8 mouse cellular contexts compared by ENCODE assay signal in genomic region chr4:134468215-134468575, GRCm38 (mm10). TPM values are rescaled to one million over a fixed set of nuclear protein-coding genes. Genes with fewer than 3 reads are reported as not detected.
DNase-seq lines count a peak whose midpoint lies in the region; ATAC-seq and TF ChIP-seq lines count a peak whose summit lies in the region.

Gene Stmn1, plus strand, starts transcription at chr4:134468320.

- DNase-seq in forebrain, embryonic 14.5 days (ENCODE audit: low spot score): peak; percentile 99
- peak; percentile 89 for DNase-seq in heart, postnatal 25 days (ENCODE audit: low spot score)
- peak; percentile 94 to 97 for DNase-seq in layer of hippocampus, adult 18-20 months (ENCODE audit: low spot score in 2 of 2)
- peak; percentile 94 for DNase-seq in lung, adult 2 months
- DNase-seq in thymus, adult 18-20 months: peak; percentile 92 to 95

- peak; percentile 93 for ATAC-seq in cerebellum, adult (ENCODE audit: insufficient number of reproducible peaks, low FRiP score, low TSS enrichment)
- peak; percentile 96 for ATAC-seq in forebrain, embryonic 14.5 days
- peak; percentile 83 for ATAC-seq in neutrophil, adult 5-6 weeks (ENCODE audit: extremely low read depth, insufficient number of reproducible peaks, low FRiP score, poor library complexity, severe bottlenecking)

- peak within 1 kb of the TSS; percentile 60 for H3K4me3 ChIP-seq in ES-Bruce4 (ENCODE audit: low read depth, low read length)
- H3K4me3 ChIP-seq in forebrain, embryonic 14.5 days (ENCODE audit: low read depth, low read length): peak within 1 kb of the TSS; percentile 94
- peak within 1 kb of the TSS; percentile 73 for H3K4me3 ChIP-seq in lung, adult 2 months (replicated peaks; ENCODE audit: extremely low read depth, low read depth, low read length)

- peaks cover 20% of the 10 kb centered on the region for H3K36me3 ChIP-seq in ES-Bruce4 (ENCODE audit: control insufficient read depth, insufficient read depth, low read length, poor library complexity, severe bottlenecking)
- H3K36me3 ChIP-seq in forebrain, embryonic 14.5 days (ENCODE audit: control insufficient read depth, insufficient read depth, low read length): peaks cover 26% of the 10 kb centered on the region

- TF ChIP-seq POLR2A in ES-Bruce4 (IDR thresholded peaks at IDR 0.05; ENCODE audit: insufficient read depth, low read length): peak; percentile 95
- TF ChIP-seq POLR2A in lung, adult 2 months (IDR thresholded peaks at IDR 0.05; ENCODE audit: borderline replicate concordance, extremely low read depth, low read depth, low read length): peak; percentile 99

- no peak for TF ChIP-seq CTCF in ES-Bruce4 (IDR thresholded peaks at IDR 0.05; ENCODE audit: low read depth, low read length)
- TF ChIP-seq CTCF in lung, adult 2 months (IDR thresholded peaks at IDR 0.05; ENCODE audit: insufficient read depth, low read length): no peak

- no peaks in the 10 kb centered on the region for H3K9me3 ChIP-seq in ES-Bruce4 (replicated peaks; ENCODE audit: control insufficient read depth, insufficient read depth, low read length, poor library complexity, severe bottlenecking)
- no peaks in the 10 kb centered on the region for H3K9me3 ChIP-seq in forebrain, embryonic 14.5 days (replicated peaks; ENCODE audit: control insufficient read depth, low read length)

- WGBS in forebrain, embryonic 14.5 days: under 1% methylated on average over 31 of the region's 31 CpGs
- 1% methylated on average over 31 of the region's 31 CpGs for WGBS in lung, adult 2 months

- intact Hi-C loops in heart, postnatal 25 days (cut with DNase I): loop anchor here (2.0 kb wide), 1 partner anchor 71 kb away; the partner anchor contains the start of gene Pafah2

- no peaks in the 10 kb centered on the region for H3K27me3 ChIP-seq in ES-Bruce4 (ENCODE audit: control insufficient read depth, insufficient read depth, low read length, poor library complexity, severe bottlenecking)
- H3K27me3 ChIP-seq in forebrain, embryonic 14.5 days (replicated peaks; ENCODE audit: control insufficient read depth, insufficient read depth, low read length): no peaks in the 10 kb centered on the region

- H3K27ac ChIP-seq in ES-Bruce4 (ENCODE audit: insufficient read depth, low read length): peak within 1 kb of the TSS; percentile 75
- H3K27ac ChIP-seq in forebrain, embryonic 14.5 days (ENCODE audit: low read depth, low read length): peak within 1 kb of the TSS; percentile 99

- H3K4me2 ChIP-seq in forebrain, embryonic 14.5 days (ENCODE audit: low read length): peak within 1 kb of the TSS; percentile 69

- peaks cover 2% of the 10 kb centered on the region for H3K4me1 ChIP-seq in ES-Bruce4 (ENCODE audit: control insufficient read depth, insufficient read depth, low read length)
- peaks cover 15% of the 10 kb centered on the region for H3K4me1 ChIP-seq in forebrain, embryonic 14.5 days (ENCODE audit: control insufficient read depth, insufficient read depth, low read length)
- peaks cover 4% of the 10 kb centered on the region for H3K4me1 ChIP-seq in lung, adult 2 months (ENCODE audit: control insufficient read depth, insufficient read depth, low read length)

- peak within 1 kb of the TSS; percentile 70 for H3K9ac ChIP-seq in ES-Bruce4 (ENCODE audit: low read depth, poor library complexity, severe bottlenecking)
- H3K9ac ChIP-seq in forebrain, embryonic 14.5 days (ENCODE audit: low read length): peak within 1 kb of the TSS; percentile 100

- TF ChIP-seq EP300 in ES-Bruce4 (IDR thresholded peaks at IDR 0.05; ENCODE audit: insufficient read depth, low read depth, low read length): no peak; the same call in 1 of the 2 replicates

RNA-seq across cellular contexts. Expression of gene Stmn1, which starts in this region (rescaled TPM):
- polyA plus RNA-seq in ES-Bruce4 (2011; ENCODE audit: insufficient read depth, insufficient read length, low read depth, missing spikeins): 266 and 270 TPM in 2 replicates
- 7,624 and 8,172 TPM in 2 replicates for polyA plus RNA-seq in forebrain, embryonic 14.5 days (2014; fragmentation: Nextera tagmentation; extraction: Ambion mirVana)
- 10 to 100 TPM; 24.5 to 26.4 TPM for total RNA-seq in heart, postnatal 25 days (2021)
- total RNA-seq in layer of hippocampus, adult 18-20 months (2021): 100 to 1,000 TPM; 373 to 429 TPM
- polyA plus RNA-seq in lung, adult 2 months (2012; rRNA removed): 18.8 and 38.6 TPM in 2 replicates
- total RNA-seq in neutrophil, adult 5-6 weeks (2017): 9.9 and 16.6 TPM in 2 replicates

Comparison
In these comparisons a context has a peak if more than half of its experiments do, and no peak if none do; other contexts are left out.
1. Peak in every context shown above with its lines: DNase-seq, ATAC-seq, H3K4me3 ChIP-seq and H3K27ac ChIP-seq.
2. RNA of gene Stmn1 (total RNA-seq): 373 to 429 TPM in layer of hippocampus, adult 18-20 months; 24.5 to 26.4 TPM in heart, postnatal 25 days and 9.9 to 16.6 TPM in neutrophil, adult 5-6 weeks; every median in the first group is over 10 times any median in the second.
3. RNA of gene Stmn1 (polyA plus RNA-seq): 7,624 to 8,172 TPM in forebrain, embryonic 14.5 days; 266 to 270 TPM in ES-Bruce4 and 18.8 to 38.6 TPM in lung, adult 2 months; every median in the first group is over 10 times any median in the second.